Mouse (Mus musculus) gastrocnemius, adult 8-10 months (tissue): ENCODE data around the gene Luc7l. TPM values are rescaled to one million over a fixed set of nuclear protein-coding genes. Genes with fewer than 3 reads are reported as not detected.

ENCODE experiments used
- DNase-seq, 2 experiments: peaks; one replicate each; pipeline ENCODE4 v3.0.0; 2022; ENCODE audit warnings: low spot score in 2 of 2
- total RNA-seq, 4 experiments: library from RNA; stranded (reverse); gene quantifications; 2 replicates each; pipeline ENCODE4 v1.2.4; 2022

Gene Luc7l
- 10 to 100 TPM in 3 of 4 experiments, 1 to 10 TPM in 1; 7.1 to 12.7 (median 11.2) TPM for total RNA-seq

DNA sequence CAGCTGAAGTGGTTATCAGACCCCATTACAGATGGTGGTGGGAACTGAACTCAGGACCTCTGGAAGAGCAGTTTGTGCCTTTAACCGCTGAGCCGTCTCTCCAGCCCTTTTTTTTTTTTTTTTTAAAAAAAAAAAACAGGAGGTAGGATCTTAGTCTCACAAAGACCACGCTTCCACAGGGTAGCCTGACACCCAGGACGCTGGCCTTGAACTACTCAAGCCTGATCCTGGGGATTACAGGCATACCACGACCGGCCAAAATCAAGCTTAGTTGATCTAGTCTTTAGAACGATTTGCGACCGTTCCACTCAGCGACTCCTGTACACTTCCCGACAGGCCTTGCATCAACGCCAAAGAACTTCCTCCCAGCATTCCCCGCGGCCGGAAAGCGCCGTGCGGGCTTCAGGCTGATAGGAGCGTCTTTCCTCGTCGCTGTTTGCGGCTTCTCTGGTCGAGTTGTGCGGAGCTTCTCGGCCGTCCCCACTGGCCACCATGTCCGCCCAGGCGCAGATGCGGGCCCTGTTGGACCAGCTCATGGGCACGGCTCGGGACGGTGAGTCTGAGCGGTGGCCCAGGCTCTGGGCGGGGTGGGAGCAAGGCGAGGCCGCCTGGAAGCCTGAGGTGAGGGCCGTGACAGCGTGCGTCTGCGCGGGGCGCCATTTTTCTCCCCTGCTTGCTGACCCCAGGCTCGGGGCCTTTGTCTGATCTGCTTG, at the start of gene Luc7l:
Gene Luc7l, plus strand, starts transcription at position 358 of the 713 bp plus-strand sequence.
- DNase-seq = peak; percentile 89 to 90

DNA sequence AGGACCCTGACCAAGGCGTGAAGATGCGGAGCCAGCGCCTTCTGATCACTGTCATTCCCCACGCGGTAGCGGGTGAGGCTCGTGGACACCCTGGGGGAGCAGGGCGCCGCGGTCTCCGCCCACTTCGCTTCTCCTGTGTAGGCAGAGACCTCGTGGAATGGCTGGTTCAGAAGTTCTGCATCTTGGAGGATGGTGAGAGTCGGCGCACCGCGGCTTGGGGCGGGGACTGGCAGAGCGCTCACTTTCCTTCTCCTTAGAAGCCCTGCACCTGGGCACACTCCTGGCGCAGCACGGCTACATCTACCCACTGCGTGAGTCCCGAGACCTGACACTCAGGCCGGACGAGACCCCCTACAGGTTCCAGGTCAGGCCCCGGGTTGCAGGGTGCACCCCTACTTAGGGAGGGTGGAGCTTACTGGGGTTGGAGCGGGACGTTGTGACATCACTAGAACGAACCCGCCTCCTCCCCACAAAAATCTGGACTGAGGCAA, 49.3 kb upstream of the Luc7l start:
- no peak for DNase-seq

DNA sequence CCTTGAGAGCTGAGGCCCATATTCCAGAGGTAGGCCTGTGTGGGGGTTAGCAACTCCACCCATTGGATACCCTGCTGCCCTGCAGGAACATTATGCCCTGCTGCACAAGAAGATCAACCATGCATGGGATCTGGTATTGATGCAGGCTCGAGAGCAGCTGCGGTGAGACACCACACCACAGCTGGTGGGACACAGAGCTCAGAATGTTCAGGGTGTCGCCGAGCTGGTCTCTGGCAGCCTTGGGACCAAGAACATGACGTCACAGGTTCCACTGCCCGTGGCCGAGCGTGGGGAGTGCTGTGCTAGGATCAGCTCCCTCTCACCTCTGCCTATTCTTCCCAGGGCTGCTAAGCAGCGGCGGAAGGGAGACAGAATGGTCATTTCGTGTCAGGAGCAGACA, 47.9 kb upstream of the Luc7l start:
- DNase-seq = no peak

DNA sequence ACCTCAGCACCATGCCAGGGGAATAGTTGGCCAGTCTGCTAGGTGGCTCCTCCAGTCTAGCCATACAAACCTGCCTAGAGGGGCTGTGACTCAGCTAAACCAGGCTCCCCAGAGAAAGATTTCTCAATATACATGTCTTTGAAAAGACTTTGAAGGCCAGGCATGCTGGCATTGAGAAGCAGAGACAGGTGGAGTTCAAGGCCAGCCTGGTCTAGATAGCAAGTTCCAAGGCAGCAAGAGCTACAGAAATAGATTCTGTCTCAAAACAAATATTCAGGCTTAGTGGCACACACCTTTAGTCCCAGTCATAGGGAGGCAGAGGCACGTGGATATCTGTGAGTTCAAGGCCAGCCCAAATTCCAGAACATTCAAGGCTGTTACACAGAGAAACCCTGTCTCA, 46.3 kb upstream of the Luc7l start:
- DNase-seq = no peak

DNA sequence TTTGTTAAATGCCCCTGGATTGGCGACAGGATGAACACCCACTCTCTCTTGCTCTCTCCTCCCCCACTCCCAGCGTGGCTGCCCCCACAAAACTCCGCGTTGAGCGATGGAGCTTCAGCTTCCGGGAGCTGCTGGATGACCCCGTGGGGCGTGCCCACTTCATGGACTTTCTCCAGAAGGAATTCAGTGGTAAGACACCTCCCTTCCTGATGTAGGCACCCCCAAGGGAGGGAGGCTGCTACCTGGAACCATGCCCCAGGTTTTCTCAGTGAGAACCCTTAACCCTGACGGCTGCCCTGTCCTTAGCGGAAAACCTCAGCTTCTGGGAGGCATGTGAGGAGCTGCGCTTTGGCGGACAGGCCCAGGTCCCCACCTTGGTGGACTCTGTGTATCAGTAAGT, 45.0 kb upstream of the Luc7l start, which contains the start of gene Arhgdig:
Gene Arhgdig, minus strand, starts transcription at position 101 of the 400 bp plus-strand sequence.
- DNase-seq = no peak

DNA sequence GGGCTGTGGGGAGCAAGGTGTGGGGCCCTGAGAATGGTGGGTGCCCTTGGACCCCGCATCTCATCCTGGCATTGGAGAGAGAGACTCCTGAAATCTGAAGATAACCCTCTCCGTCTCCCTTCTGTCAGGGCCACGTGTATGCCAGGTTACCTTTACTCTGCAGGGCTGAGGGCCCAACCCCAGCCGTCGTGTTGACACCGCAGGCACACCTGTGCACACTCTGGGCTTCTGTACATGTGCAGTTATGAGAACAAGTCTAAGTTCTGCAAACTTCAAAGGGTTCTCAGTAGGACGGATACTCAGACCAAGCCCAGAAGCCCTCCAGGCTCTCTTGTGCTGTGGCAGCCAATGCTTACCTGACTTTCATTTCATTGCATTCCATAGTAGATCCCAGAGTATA, 40.5 kb upstream of the Luc7l start:
- DNase-seq = no peak

DNA sequence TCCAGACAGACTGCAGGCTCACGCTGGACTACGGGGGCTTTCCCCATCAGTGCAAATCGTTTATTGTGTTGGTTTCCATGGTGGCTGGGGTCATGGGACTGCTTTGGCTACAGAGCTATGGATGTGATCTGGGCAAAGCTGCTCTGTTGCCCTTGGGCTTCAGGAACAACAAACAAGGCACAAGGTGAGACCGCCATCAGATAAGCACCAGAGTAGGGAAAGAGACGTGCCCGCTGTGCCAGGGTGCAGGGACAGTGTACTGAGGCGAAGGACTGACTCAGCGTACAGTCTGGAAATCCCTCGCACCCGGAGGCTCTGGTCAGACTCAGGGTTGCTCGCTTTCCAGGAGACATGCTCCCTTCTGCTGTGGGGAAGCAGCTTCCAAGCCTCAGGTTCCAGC, 40.0 kb upstream of the Luc7l start:
- DNase-seq = no peak

DNA sequence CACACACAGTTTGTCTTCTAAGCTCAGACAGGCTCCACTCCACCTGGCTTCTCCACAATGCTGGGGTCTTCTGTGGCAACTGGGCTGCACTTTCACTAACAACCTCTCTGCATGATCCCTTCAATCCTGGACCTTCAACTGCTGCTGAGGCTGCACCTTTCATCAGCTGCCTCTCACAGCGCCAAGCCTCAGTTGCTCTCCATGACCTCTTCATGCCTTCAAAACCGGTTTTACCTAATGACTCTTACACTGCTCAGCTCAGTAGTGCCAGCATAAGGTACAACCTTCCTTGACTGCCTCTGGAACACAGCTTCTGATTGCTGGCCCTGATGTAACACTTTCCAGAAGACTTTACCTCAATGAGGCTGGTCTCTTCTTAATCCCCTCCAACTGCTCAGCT, 31.2 kb upstream of the Luc7l start:
- no peak for DNase-seq

DNA sequence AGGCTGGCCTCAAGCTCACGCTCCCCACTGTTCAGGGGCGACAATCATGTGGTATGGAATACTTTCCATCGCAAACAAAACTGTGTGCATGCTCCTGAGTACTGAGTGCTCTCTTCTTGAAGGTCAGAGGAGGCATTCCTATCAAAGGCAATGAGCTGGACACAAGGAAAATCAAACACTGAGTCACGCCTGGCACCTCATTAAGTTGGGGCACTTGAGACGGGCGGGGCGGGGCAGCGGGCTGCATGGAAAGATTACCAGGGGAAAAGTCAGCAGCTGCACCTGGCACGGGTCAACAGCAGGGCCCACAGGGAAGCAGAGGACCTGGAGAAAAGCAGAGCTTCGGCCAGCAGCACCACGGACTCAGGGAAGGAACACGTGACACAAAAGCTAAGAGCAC, 27.5 kb upstream of the Luc7l start:
- DNase-seq = no peak

DNA sequence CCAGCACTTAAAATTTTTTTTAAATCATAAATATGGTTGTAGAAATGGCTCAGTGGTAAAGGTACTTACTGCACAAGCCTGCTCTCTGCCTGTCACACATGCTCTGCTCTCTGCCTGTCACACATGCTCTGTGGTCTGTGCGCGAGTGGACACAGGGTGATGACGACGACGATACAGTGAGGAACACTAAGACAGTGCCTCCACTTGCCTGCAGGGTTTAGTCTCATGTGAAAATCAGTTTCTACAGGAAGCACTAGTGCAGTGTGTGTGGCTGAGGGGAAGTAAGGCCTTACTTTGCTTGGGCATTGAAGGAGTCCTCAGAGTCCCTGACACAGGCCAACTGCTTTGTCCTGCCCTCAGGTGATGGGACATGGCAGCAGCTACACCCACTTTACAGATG, 22.9 kb upstream of the Luc7l start:
- DNase-seq = no peak

DNA sequence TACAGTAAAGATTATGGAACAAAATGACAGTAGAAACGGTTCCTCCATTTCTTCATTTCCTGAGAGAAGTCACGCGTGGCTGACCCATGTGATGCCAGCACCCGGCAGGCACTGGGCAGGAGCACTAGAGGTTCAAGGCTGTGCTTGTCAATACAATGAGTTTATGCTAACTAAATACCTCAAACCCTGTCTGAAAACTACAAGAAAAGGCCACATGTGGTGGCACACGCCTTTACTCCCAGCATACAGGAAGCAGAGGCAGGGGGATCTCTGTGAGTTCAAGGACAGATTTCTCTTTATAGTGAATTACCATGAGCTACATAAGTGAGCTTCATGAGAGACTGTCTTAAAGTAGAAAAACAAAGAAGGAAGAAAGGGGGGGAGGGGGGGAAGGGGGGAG, 21.5 kb upstream of the Luc7l start:
- DNase-seq = no peak

DNA sequence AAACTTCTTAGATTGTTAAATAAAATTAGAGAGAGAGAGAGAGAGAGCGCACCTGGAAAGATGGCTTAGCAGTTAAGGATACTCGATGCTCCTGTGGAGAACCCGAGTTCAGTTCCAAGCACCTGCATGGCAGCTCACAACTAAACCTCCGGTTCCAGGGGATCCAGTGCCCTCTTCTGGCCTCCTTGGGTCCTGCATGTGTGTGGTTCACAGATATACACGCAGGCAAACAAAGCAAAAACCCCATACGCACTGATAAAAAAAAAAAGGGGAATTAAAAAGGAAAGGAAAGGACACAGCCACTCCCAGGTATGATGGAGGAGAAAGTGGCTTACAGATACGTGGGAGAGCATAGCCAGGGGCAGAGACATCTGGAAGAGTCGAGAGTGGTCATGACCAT, 19.8 kb upstream of the Luc7l start:
- DNase-seq = no peak

DNA sequence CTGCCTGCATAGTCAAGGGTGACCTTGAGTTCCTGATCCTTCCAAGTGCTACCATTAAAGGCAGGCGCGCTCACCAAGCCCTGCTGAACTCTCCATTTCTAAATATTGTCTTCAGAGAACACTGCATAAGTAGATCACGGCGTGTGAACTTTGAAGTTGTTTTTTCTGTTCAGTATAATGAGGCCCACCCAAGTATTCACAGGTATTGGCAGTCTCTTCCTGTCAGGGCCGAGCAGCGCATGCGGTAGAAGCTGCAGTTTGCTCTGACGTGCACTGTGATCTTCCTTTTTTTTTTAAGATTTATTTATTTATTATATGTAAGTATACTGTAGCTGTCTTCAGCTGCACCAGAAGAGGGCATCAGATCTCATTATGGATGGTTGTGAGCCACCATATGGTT, 18.3 kb upstream of the Luc7l start:
- DNase-seq = no peak

DNA sequence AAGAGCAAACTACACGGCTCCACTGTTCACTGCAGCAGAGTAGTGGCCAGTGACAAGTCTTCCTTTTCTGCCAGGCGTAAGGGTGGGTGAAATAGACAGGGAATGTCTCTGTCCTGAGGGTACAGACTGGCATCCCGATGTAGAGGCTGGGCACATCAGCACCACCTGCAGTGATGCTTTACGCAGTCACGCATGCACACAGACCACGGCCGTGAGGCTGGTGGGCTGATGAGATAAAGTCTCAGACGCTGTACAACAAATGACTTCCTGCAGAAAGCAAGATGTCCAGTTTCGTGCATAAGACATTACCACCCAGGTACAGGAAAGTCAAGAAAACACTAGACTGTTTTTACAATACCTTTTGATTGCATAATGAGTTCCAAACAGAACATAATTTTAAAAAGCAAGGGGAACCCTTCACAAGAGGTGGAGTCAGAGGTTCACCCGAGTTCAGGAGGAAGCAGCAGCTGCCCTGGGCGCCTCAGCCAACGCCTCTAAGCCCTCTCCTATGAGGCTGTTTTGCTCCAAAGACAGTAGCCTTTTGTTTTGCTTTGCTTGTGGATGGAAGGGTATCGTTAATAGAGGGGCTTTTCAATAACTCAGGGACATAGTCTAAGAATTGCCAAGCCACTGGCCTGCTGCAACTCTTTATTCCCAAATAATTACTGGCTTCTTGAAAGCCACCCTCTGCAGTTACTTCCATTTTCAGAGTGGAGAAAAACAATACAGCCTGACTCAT, 17.4 kb upstream of the Luc7l start:
- no peak for DNase-seq

DNA sequence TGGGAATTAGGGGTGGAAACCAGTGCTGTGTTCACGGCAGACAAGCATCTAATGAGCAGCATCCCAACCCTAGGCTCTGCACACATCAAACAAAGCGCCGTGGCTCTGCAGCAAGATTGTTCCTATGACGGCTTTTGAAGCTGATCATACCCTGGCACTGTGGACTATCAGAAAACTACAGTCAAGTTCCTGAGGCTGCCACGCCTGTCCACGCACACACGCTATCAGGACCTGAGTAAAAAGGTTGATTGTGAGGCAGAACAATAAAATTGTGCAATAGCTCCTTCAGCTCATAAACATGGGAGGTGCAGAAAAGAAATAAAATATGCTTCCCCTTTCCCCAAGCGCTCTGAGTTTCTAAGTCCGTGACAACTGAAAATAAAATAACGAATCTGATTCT, 15.0 kb upstream of the Luc7l start:
- no peak for DNase-seq

DNA sequence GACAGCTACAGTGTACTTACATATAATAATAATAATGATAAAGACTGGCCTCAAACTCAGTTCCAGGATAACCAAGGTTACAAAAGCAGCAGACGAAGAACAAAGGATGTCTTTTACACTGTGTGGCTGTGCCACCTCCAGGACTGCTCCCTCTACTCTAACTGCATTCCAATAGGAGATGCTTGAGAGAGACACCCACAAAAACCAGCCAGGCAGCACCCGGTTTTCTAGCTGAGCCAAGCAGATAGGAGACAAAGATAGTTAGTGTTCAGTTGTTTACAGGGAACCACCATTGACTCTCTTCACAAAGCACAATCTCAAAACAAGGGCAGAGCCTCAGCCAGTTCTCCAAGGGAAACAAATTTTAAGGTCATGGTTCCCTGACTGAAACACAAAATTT, 13.1 kb upstream of the Luc7l start:
- DNase-seq = no peak

DNA sequence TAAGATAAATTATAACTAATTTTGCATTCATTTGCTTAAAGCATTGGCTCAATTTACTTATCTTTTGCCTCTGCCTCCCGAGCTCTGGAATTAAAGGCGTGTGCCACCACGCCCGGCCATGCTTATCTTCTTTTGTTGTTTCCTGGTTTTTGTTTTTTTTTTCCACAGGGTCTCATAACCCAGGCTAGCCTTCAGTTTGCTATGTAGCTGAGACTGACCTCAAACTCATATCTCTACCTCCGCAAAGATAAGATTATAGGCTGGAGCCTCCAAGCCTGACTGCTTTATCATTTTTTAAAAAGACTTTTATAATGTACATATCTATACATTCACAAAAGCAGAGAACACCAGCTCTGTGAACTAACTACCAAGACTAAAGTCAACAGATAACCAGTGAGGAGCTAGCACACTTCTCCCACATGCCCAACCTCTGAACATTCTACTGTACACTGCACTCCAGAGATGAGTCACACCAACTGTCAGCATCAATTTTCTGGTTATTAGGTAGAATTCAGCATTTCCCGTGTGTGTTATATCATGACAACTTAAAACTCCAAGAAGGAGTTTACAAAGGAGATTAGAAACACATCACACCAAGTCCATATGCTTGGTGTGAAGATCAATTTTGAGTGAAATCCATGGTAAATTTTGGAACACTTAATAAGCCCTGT, 12.4 kb upstream of the Luc7l start:
- DNase-seq = no peak

DNA sequence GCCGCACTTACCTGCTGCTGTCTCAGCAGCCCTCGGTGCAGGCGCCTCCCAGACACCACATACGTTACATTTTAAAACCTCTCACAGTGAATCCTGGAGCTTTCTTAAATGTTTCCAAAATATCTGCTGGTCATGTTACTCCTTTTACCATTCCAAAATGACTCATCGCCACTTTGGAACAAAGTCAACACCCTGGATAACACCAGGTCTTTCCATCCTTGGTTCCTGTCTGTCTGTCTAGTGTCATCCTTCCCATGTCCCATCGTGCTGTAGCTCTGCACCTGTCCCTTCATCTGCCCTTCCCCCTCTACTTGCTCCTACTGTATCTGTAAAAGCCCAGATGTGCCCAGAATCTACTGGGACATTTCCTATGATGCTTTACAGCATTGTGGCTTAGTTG, 11.7 kb upstream of the Luc7l start:
- DNase-seq = no peak

DNA sequence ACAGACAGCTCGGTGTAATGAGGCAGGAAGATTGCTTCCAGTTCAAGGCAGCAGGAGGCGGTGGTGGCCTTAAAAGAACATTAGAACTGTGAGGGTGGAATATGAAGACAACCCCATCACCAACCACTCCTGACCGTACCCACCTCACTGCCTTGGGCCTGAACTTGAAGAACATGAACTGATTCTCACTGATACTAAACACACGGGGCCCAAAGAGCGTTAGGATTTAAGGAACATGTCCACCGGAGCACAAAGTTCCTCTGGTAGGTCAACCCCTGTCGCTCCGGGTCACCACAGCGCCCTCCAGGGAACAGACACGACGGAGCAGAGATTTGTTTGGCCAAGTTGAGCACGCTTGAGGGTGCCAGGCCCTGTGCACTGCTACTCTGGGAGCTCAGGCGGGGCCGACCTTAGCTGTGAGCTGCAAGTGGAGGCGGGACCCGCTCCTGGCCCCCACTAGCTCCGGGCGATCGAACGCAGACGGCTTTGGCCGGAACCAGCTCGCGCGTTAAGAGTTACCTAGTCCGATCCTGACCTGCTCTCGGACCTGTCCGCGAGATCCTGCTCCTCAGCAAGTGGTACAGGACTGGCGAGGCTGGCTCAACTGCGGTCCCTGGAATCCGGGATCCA, 9.1 kb upstream of the Luc7l start:
- DNase-seq = peak; percentile 72 to 73

DNA sequence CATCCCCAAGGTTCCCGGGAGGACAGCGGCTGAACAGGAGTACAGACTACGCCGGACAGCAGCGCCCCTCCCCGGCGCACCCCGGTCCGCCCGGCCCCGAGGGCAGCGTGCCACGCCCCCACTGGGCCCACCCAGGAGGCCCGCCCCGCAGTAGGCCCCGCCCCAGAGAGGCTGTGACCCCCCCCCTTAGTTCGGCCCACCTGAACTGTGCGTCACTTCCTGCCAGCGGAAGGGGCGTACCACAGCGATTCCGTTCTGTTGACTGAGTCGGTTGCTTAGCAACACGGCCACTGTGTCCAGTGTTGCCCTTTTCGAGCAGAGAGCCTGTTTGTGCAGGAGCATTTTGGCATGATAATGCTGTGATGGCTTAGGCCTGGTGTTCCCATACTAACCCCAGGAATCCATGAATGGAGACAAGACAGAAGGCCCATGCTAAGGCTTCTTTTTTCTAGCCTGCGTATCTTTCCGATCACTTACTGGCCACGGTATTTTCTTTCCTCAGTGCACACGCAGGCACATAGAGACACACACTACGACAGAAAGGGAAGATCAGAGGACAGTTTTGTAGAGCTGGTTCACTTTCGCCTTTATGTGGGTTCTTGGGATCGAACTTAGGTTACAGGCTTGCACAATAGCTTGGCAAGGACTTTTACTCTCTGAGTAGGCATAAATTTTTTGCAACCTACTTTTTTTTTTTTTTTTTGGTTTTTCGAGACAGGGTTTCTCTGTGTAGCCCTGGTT, 8.4 kb upstream of the Luc7l start, which contains the start of gene Fam234a:
Gene Fam234a, minus strand, starts transcription at position 142 of the 741 bp plus-strand sequence.
- peak; percentile 90 to 92 for DNase-seq
